Mouse (Mus musculus): ENCODE data around the gene Pcbp1.

Pcbp1 gene

DNA sequence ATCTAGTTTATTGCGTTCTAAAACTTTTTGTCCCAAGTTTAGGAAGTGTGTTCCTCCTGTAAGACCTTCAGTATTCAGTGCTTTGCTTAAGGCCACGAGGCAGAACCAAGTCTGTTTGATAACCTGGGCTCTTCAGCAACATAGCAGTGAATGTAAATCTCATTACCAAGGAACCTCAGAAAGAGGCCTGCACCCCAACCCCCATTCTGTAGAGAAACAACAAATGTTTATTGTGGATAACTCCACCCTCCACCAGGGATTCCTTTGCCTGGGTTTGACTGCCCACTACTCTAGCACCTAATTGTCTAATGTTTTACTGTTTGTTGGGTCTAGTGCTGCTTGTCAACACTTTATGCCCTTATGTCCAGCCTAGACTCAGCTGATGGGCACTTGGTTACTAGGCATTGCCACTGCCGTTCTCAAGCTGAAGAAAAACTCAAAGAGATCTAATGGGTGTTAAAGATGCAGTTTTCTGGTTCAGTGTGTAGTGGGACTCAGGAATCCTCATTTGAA, 2.8 kb downstream of the Pcbp1 start:
- DNase-seq = no peak

DNA sequence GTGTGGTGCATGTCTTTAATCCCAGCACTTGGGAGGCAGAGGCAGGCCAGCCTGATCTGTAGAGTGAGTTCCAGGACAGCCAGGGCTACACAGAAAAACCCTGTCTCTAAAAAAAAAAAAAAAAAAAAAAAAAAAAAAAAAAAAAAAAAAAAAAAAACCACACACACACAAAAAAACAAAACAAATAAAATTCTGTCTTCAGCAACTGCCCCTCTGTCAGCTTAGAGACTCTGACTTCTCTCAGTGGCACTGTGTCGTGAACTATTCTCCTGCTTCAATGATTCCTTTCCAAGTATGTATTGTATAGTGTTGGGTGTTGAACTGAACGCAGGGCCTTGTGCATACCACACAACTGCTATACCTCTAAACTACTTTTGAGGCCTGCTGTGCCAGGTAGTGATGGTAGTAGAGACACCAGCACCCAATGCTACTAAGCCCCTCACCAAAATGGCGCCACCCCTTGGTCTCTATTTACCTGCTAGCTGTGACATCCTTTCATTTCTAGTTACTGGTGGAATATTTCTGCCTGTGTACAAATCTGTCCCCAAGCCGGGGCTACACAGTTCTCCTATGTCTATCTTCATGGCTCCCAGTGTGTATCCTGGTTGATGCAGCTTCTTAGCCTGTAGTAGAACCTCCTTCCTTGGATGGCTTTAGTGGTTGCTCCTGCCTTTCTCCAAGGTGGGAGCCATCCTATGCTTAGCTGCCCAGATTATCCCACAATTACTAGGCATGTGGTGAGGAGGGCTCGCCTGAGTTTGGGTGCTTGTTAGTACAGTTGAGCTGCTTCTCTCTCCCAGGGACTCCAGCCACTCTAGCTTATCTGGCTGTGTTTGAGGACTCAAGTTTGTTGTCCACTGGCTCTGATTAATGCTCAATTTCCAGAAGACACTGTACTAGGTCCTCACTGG, 3.9 kb downstream of the Pcbp1 start:
- peak; percentile 28 for DNase-seq

GRCm38 (mm10) chr6:86519767-86520345, 6.3 kb downstream of the Pcbp1 start:
- peak; percentile 40 for DNase-seq

DNA sequence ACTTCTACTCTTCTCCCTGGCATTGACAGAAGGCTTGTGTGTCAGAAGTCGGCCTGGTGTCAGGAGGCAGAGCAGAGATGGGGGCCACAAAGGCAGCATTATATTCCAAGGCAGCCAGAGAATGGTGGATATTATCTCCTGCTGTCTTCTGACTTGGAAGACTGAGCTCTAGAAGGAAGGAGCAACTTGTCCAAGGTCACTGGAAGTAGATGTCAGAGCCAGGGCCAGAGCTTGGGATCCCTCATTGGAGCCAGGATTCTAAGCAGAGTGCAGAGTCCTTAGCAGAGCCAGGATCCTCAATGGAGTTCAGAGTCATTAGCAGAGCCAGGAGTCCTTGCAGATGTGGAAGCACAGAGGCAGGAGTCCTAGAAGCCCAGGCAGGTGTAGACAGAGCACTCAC, 10.1 kb downstream of the Pcbp1 start:
- peak; percentile 59 for DNase-seq

- no peak for DNase-seq
Observed at GRCm38 (mm10) chr6:86513296-86513695, 12.8 kb downstream of the Pcbp1 start.

DNA sequence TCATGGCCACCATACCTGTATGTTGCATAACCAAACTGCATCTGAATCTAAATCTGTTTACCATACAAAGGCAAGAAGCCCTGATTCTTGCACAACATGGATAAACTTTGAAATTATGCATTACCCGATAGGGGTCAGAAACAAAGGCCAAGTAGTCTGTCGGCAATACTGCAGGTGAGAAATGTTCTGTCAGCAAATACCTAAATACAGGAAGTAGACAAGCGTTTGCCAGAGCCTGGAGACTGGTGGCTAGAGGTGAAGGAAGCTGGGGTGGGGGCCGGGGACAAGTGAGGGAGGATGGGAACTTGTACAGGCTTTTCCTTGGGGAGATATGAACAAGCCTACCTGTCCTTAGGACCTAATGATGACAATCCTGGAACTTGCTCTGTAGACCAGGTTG, 15.1 kb downstream of the Pcbp1 start:
- DNase-seq = no peak

DNA sequence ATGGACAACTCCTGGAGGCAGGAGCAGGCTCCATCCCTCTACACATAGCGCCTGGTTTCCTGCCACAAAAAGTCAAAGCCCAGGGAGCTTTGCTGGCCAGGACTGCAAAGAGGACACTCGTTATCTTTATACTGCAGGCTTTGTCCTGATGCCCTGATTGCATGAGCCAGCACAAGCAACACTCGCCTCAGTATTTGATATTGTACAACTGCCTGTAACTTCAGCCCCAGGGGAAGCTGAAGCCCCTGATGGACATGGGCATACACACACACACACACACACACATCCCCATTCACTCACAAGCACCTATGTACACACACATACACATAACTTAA, 16.3 kb downstream of the Pcbp1 start:
- DNase-seq = no peak

- DNase-seq = no peak
Observed at GRCm38 (mm10) chr6:86509194-86509865, 16.8 kb downstream of the Pcbp1 start.

DNA sequence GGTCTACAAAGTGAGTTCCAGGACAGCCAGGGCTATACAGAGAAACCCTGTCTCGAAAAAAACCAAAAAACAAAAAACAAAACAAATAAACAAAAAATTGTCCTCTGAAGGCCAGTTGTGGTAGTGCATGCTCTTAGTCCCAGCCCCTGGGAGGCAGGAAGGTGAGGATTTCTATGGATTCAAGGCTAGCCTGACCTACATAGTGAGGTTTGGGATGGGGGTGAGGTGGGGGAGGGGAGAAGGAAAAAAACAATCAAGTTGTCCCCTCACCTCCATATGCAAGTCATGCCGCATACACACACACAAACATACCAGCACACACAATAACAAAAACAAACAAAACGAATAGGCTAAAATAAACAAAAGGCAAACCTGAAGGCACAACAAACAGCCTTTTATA, 17.4 kb downstream of the Pcbp1 start:
- DNase-seq = no peak

DNA sequence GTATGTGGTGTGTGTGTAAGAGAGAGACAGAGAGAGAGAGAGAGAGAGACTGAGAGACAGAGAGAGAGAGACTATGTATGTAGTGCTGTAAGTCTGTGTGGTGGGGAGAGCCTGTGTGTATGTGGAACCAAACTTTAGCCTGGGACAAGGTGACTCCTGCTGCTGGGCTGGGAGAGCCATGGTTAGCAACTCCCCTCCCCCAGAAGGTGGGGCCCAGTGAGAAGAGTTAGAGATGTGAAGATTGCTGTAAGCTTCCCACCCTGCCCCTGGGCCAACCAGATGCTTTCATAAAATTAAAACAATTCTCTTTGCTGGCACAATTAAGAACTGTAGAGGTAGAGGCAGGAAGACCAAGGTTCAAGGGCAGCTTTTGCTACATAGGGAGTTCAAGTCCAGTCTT, 19.0 kb downstream of the Pcbp1 start:
- DNase-seq = no peak

DNA sequence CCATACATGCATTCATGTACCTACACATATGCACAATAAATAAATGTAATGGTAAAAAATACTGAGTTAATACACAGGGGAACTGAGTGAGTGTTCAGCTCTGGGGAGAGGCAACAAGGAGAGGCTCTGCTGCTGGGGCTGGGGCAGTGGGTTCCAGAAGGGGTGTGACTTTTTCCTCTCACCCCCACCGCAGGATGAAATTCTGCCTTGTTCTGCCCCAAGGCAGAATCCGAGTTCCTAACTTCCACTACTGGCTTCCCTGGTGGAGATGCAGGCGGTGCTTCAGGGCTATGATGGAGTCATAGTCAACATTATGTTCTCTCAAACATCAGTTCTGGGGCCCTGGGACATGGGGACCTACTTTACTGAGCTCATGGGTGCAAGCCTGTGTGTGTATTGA, 19.8 kb downstream of the Pcbp1 start:
- DNase-seq = no peak

DNA sequence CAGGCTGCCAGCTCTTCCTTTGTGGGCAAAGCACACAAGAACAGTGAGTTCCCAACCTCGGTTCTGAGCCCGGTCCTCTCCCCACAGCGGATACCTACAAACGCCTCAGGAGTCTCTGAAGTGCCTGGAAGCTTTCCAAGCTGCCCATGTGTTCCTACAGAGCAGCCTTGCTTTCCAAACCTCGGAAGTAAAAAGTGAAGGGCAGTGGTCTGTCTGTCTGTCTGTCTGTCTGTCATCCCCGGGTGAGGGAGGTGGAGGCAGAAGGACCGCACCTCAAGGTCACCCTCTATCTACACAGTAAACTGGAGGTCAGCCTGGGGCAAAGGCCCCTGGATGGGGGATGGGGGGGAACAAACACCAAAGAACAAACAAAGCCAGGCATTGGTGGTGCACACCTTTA, 20.4 kb downstream of the Pcbp1 start:
- DNase-seq = no peak

- no peak for DNase-seq
Observed at GRCm38 (mm10) chr6:86503513-86503912, 22.6 kb downstream of the Pcbp1 start.

DNA sequence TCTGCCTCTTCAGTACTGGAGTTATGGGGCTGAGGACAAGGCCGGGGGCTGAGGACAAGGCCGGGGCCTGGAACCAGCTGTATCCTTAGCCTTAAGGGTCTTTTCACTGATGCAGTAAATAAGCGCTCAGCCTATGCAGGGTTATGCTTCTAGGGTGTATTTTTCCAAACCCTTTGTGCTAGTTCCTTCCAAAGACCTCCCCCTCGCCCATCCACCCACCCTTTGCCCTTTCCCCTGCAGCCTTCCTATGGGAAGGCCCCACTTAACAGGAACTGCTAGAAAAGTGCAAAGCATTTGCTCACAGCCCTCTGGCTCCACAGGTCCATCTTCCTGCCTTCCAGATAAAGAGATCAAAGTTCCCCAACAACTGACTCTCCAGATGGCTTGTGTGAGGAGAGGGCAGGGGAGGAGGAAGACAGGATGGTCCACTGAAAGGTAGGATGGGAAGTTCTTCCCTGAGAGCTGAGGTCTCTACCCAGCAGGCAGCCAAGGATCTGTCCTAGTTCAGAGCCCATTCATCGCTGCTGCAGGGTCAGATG, 26.5 kb downstream of the Pcbp1 start:
- DNase-seq = peak; percentile 48

DNA sequence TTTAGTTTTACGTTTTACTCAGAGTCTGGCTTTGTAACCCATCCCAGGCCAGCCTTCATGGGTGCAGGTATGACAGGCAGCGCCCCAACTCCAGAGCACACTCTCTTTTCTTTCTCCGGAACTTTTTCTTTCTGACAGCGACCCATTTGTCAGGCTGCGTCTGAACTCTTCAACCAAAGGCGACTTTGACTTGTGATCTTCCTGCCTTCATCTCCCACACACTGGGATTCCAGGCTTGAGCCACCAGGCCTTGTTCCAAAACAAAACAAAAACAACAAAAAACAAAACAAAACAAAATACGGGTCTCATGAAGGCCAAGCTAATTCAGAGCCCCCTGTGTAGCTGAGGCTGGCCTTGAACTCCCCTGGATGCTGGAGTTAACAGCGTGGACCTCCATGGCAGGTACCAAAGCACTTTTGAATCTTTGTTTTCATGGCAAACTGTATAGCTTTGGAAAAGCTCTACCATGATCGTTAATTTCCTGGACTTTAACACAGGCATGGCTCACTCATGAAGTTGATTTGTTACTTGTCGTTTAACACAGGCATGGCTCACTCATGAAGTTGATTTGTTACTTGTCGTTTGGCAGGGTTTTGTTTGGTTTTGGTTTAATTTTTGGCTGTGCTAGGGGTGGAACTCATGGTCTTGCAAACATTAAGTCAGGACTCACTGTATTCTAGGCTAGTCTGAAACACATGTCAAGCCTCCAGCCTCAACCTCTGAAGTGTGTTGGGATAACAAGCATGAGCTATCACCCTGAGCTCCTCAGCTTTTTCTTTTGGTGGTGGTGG, 28.0 kb downstream of the Pcbp1 start:
- DNase-seq = no peak

DNA sequence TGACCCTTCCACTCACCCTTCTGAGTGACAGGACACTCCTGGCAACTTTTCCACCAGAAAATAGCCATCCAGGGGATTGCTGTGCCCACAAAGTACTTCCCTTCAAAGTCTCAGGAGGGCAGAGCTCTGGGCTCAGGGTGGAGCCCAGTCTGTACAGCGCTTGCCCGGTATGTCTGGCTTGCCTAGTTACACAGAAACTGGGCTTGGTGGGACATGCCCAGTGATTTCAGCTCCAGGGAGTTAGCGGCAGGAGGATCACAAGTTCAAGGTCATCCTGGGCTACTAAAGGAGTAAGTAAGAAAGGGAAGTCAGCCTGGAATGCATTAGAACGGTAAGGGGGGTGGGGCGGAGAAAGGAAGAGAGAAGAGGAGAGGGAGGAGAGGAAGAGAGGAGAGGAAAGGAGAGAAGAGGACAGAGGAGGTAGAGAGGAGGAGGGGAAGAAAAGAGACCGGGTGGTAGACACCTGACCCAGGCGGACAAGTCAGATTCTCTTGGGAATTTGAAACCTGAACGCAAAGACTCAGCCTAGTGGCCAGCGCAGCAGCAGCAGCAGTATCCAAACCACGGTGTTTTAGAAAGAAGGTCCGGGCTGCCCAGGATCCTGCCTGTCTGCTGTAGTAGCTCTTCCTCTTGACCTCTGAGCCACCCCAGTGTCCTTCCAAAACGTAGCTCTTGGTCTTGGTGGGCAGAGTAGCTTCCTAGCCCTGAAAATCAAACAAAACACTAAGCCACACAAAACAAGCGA, 28.9 kb downstream of the Pcbp1 start:
- peak; percentile 71 for DNase-seq

GRCm38 (mm10) chr6:86496585-86496984, 29.5 kb downstream of the Pcbp1 start:
- no peak for DNase-seq

GRCm38 (mm10) chr6:86496127-86496526, 30.0 kb downstream of the Pcbp1 start:
- DNase-seq = peak; percentile 42

- no peak for DNase-seq
Observed at GRCm38 (mm10) chr6:86495661-86496060, 30.5 kb downstream of the Pcbp1 start.

- DNase-seq = no peak
Observed at GRCm38 (mm10) chr6:86494767-86495166, 31.4 kb downstream of the Pcbp1 start.

DNA sequence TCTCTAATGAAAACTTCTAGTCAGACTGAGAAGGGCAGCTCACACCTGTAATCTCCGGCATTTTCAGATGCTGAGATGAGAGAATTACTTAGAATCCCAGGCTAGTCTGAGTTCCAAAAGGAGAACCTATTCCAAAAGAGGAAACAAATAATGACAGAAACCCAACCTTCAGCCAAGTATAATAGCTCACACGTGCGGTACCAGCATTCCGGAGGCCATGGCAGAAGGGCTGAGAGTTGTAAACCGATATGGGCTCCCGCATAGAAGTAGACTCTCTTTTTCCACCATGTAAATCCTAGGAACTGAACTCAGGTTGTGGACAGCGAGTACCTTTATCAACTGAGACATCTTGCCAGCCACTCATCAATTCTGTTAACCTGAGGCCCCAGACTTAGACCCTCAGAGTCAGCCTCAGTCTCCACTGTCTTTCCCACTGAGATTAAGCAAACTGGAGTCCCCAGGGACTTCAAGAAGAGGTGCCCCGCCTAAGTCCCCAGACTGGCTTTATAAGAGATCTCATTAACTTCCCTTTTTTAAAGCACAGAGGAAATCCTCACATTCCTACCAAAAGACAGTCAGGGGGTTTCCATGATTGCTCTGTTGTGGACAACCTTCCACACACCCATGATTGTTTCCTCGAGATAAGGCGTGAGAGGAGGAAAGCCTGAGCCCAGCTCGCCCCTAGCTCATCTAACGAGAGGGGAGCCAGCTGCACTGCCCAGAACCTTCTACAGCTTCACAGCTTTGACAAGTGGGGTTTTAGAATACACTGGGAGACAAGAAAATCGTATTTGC, 32.5 kb downstream of the Pcbp1 start:
- DNase-seq = no peak
